ENCODE assay signal across 8 mouse cellular contexts in genomic region chr17:35232043-35232442, GRCm38 (mm10). TPM values are rescaled to one million over a fixed set of nuclear protein-coding genes. Genes with fewer than 3 reads are reported as not detected.
A peak's percentile ranks its signal among the peaks of the same experiment; 100 is the strongest.
DNase-seq lines count a peak whose midpoint lies in the region; ATAC-seq and TF ChIP-seq lines count a peak whose summit lies in the region.

No protein-coding gene starts in this region.

- no peaks in the 10 kb centered on the region for H3K27me3 ChIP-seq in embryonic facial prominence, embryonic 11.5 days (ENCODE audit: control insufficient read depth, insufficient read depth, low read length)
- no peaks in the 10 kb centered on the region for H3K27me3 ChIP-seq in heart, embryonic 16.5 days (ENCODE audit: control insufficient read depth, insufficient read depth, low read length)

- H3K36me3 ChIP-seq in embryonic facial prominence, embryonic 11.5 days (replicated peaks; ENCODE audit: control insufficient read depth, insufficient read depth, low read depth, low read length) = no peaks in the 10 kb centered on the region; the same call in 1 of the 2 replicates
- H3K36me3 ChIP-seq in heart, embryonic 16.5 days (ENCODE audit: control insufficient read depth, insufficient read depth) = peaks cover 21% of the 10 kb centered on the region

- no peak overlapping the region for H3K4me3 ChIP-seq in embryonic facial prominence, embryonic 11.5 days (ENCODE audit: low read depth, low read length)
- H3K4me3 ChIP-seq in heart, embryonic 16.5 days (ENCODE audit: low read length) = no peak overlapping the region
- no peak overlapping the region for H3K4me3 ChIP-seq in lung, adult 2 months (replicated peaks; ENCODE audit: extremely low read depth, low read depth, low read length)

- peak; percentile 86 for DNase-seq in 416B (ENCODE audit: low read depth)
- DNase-seq in adrenal gland, postnatal 14 days = peak; percentile 93
- peak; percentile 92 for DNase-seq in embryonic facial prominence, embryonic 11.5 days (ENCODE audit: low spot score)
- peak; percentile 77 to 94 for DNase-seq in kidney, postnatal 36 days
- peak; percentile 86 for DNase-seq in lung, adult 2 months
- DNase-seq in thymus, postnatal 0 days (ENCODE audit: low spot score) = peak; percentile 79

- no peak overlapping the region for H3K27ac ChIP-seq in embryonic facial prominence, embryonic 11.5 days (replicated peaks; ENCODE audit: low read depth, low read length)
- no peak overlapping the region for H3K27ac ChIP-seq in heart, embryonic 16.5 days (ENCODE audit: low read length)

- TF ChIP-seq CTCF in lung, adult 2 months (IDR thresholded peaks at IDR 0.05; ENCODE audit: insufficient read depth, low read length) = peak; percentile 89

- no peak for ATAC-seq in embryonic facial prominence, embryonic 11.5 days (replicated peaks; ENCODE audit: insufficient number of reproducible peaks, low FRiP score, low TSS enrichment, low read depth)
- ATAC-seq in heart, embryonic 16.5 days (replicated peaks; ENCODE audit: extremely low read depth, insufficient read depth, low FRiP score) = no peak
- ATAC-seq in neutrophil, adult 5-6 weeks (ENCODE audit: extremely low read depth, insufficient number of reproducible peaks, low FRiP score, poor library complexity, severe bottlenecking) = peak; percentile 35; the same call in 1 of the 2 replicates

- no peaks in the 10 kb centered on the region for H3K4me1 ChIP-seq in embryonic facial prominence, embryonic 11.5 days (ENCODE audit: control insufficient read depth, insufficient read depth, low read length)
- peaks cover 32% of the 10 kb centered on the region for H3K4me1 ChIP-seq in heart, embryonic 16.5 days (ENCODE audit: control insufficient read depth, insufficient read depth, low read length)
- peaks cover 8% of the 10 kb centered on the region; the same call in 1 of the 2 replicates for H3K4me1 ChIP-seq in lung, adult 2 months (ENCODE audit: control insufficient read depth, insufficient read depth, low read length)

- H3K9me3 ChIP-seq in embryonic facial prominence, embryonic 11.5 days (replicated peaks; ENCODE audit: control insufficient read depth, low read length) = no peaks in the 10 kb centered on the region
- no peaks in the 10 kb centered on the region for H3K9me3 ChIP-seq in heart, embryonic 16.5 days (replicated peaks; ENCODE audit: control insufficient read depth, low read length)

- 14% methylated on average over 12 of the region's 12 CpGs for WGBS in embryonic facial prominence, embryonic 11.5 days
- WGBS in heart, embryonic 16.5 days = 13% methylated on average over 12 of the region's 12 CpGs
- WGBS in lung, adult 2 months = 14% methylated on average over 12 of the region's 12 CpGs

- H3K9ac ChIP-seq in embryonic facial prominence, embryonic 11.5 days (replicated peaks; ENCODE audit: low read length) = no peak overlapping the region
- H3K9ac ChIP-seq in heart, embryonic 16.5 days (ENCODE audit: low read length) = no peak overlapping the region

- H3K4me2 ChIP-seq in embryonic facial prominence, embryonic 11.5 days (ENCODE audit: low read depth, low read length) = no peak overlapping the region
- peak overlapping the region; percentile 8; the same call in 1 of the 2 replicates for H3K4me2 ChIP-seq in heart, embryonic 16.5 days (ENCODE audit: low read depth, low read length)

- no peak for TF ChIP-seq POLR2A in lung, adult 2 months (IDR thresholded peaks at IDR 0.05; ENCODE audit: borderline replicate concordance, extremely low read depth, low read depth, low read length)

RNA-seq across cellular contexts. Expression of gene Atp6v1g2, which starts 1.4 kb away (rescaled TPM):
- 7.0 and 8.2 TPM in 2 replicates for total RNA-seq in adrenal gland, postnatal 14 days (2021)
- polyA plus RNA-seq in embryonic facial prominence, embryonic 11.5 days (2014; fragmentation: Nextera tagmentation; extraction: Ambion mirVana) = 6.2 and 7.9 TPM in 2 replicates
- polyA plus RNA-seq in heart, embryonic 16.5 days (2015; fragmentation: Nextera tagmentation; extraction: Ambion mirVana) = 10.1 and 10.4 TPM in 2 replicates
- 6.3 and 8.1 TPM in 2 replicates for polyA plus RNA-seq in lung, adult 2 months (2012; rRNA removed)
- 5.0 and 6.5 TPM in 2 replicates for total RNA-seq in neutrophil, adult 5-6 weeks (2017)
- 1.3 and 1.8 TPM in 2 replicates for polyA plus RNA-seq in thymus, postnatal 0 days (2015; fragmentation: Nextera tagmentation; extraction: Ambion mirVana)

RNA-seq across cellular contexts. Expression of gene Nfkbil1, which starts 3.5 kb away (rescaled TPM):
- total RNA-seq in adrenal gland, postnatal 14 days (2021) = 15.3 and 17.7 TPM in 2 replicates
- 3.1 and 4.0 TPM in 2 replicates for polyA plus RNA-seq in embryonic facial prominence, embryonic 11.5 days (2014; fragmentation: Nextera tagmentation; extraction: Ambion mirVana)
- polyA plus RNA-seq in heart, embryonic 16.5 days (2015; fragmentation: Nextera tagmentation; extraction: Ambion mirVana) = 8.4 and 8.8 TPM in 2 replicates
- polyA plus RNA-seq in lung, adult 2 months (2012; rRNA removed) = 16.5 and 21.6 TPM in 2 replicates
- total RNA-seq in neutrophil, adult 5-6 weeks (2017) = 10.8 and 11.3 TPM in 2 replicates
- 14.0 and 16.8 TPM in 2 replicates for polyA plus RNA-seq in thymus, postnatal 0 days (2015; fragmentation: Nextera tagmentation; extraction: Ambion mirVana)

RNA-seq across cellular contexts. Expression of gene Ddx39b, which starts 9.5 kb away (rescaled TPM):
- total RNA-seq in adrenal gland, postnatal 14 days (2021) = 200 and 232 TPM in 2 replicates
- 664 and 669 TPM in 2 replicates for polyA plus RNA-seq in embryonic facial prominence, embryonic 11.5 days (2014; fragmentation: Nextera tagmentation; extraction: Ambion mirVana)
- polyA plus RNA-seq in heart, embryonic 16.5 days (2015; fragmentation: Nextera tagmentation; extraction: Ambion mirVana) = 256 and 260 TPM in 2 replicates
- polyA plus RNA-seq in lung, adult 2 months (2012; rRNA removed) = 245 and 304 TPM in 2 replicates
- 156 and 158 TPM in 2 replicates for total RNA-seq in neutrophil, adult 5-6 weeks (2017)
- 423 and 446 TPM in 2 replicates for polyA plus RNA-seq in thymus, postnatal 0 days (2015; fragmentation: Nextera tagmentation; extraction: Ambion mirVana)

RNA-seq across cellular contexts. Expression of gene Gm16181, which starts 11.4 kb away (rescaled TPM):
- 0.67 TPM in 1 of 2 replicates, not detected in the other for total RNA-seq in adrenal gland, postnatal 14 days (2021)
- not detected in 2 replicates for polyA plus RNA-seq in embryonic facial prominence, embryonic 11.5 days (2014; fragmentation: Nextera tagmentation; extraction: Ambion mirVana)
- polyA plus RNA-seq in heart, embryonic 16.5 days (2015; fragmentation: Nextera tagmentation; extraction: Ambion mirVana) = 0.41 and 1.2 TPM in 2 replicates
- polyA plus RNA-seq in lung, adult 2 months (2012; rRNA removed) = 1.2 TPM in 1 of 2 replicates, not detected in the other
- 2.1 TPM in 1 of 2 replicates, not detected in the other for total RNA-seq in neutrophil, adult 5-6 weeks (2017)
- 0.26 and 0.69 TPM in 2 replicates for polyA plus RNA-seq in thymus, postnatal 0 days (2015; fragmentation: Nextera tagmentation; extraction: Ambion mirVana)

RNA-seq across cellular contexts. Expression of gene Lta, which starts 26.9 kb away (rescaled TPM):
- 0.33 and 2.7 TPM in 2 replicates for total RNA-seq in adrenal gland, postnatal 14 days (2021)
- not detected in 2 replicates for polyA plus RNA-seq in embryonic facial prominence, embryonic 11.5 days (2014; fragmentation: Nextera tagmentation; extraction: Ambion mirVana)
- 0.27 and 0.79 TPM in 2 replicates for polyA plus RNA-seq in heart, embryonic 16.5 days (2015; fragmentation: Nextera tagmentation; extraction: Ambion mirVana)
- 1.0 and 1.1 TPM in 2 replicates for polyA plus RNA-seq in lung, adult 2 months (2012; rRNA removed)
- total RNA-seq in neutrophil, adult 5-6 weeks (2017) = 6.6 and 9.9 TPM in 2 replicates
- 4.4 and 4.7 TPM in 2 replicates for polyA plus RNA-seq in thymus, postnatal 0 days (2015; fragmentation: Nextera tagmentation; extraction: Ambion mirVana)
